Mouse (Mus musculus) heart, adult 2 months (tissue): ENCODE data around the gene Pde1a.
"Not testable (repeated sequence)": the region's sequence is repeated elsewhere in the genome, so short reads cannot be mapped to it uniquely, and the experiment has no call there.

Experiments
- CTCF ChIP-seq: fragments of 200-600 bp; IDR thresholded peaks from 2 replicates; pipeline ENCODE4 v1.8.1; 2022; ENCODE audit warnings: antibody characterized with exemption, mild to moderate bottlenecking, moderate library complexity
- EP300 ChIP-seq: fragments of 200-500 bp; IDR thresholded peaks from 2 replicates; pipeline ENCODE4 v1.6.1; 2011; ENCODE audit warnings: low read depth, low read length, control low read depth; ENCODE audit not compliant: insufficient read depth
- POLR2A ChIP-seq: fragments of 200-500 bp; IDR thresholded peaks from 2 replicates; pipeline ENCODE4 v1.6.1; 2011; ENCODE audit warnings: mild to moderate bottlenecking, low read depth, low read length, control low read depth; ENCODE audit not compliant: insufficient read depth

DNA sequence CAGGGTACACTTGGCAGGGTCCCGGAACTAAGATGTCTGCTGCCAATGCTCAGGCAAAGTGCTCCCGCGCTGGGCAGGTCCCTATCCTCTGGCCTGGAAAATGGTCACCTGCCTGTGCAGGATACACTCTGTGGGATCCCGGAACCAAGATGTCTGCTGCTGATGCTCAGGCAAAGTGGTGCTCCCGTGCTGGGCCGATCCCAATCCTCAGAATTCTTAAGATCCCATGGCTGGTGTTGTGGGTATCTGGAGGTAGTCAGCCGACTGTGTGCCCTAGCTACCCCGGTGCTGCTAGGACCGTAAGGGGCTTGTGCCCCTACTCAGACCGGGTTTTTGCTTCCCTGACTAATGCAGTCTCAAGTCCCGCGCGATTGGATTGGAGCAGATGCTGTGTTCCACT is 281.9 kb downstream of the Pde1a start:
- TF ChIP-seq CTCF, POLR2A, EP300: not testable (repeated sequence)
